Mouse (Mus musculus) lung, adult 2 months (tissue): ENCODE data around the gene Hmces.

Source experiments
- CTCF ChIP-seq: fragments of 200-500 bp; IDR thresholded peaks from 2 replicates; pipeline ENCODE4 v1.5.1; 2011; ENCODE audit warnings: mild to moderate bottlenecking, low read length, control low read depth; ENCODE audit not compliant: insufficient read depth
- POLR2A ChIP-seq: fragments of 200-500 bp; IDR thresholded peaks from 2 replicates; pipeline ENCODE4 v1.6.1; 2011; ENCODE audit warnings: low read depth, mild to moderate bottlenecking, control low read depth, low read length, borderline replicate concordance; ENCODE audit errors: extremely low read depth

DNA sequence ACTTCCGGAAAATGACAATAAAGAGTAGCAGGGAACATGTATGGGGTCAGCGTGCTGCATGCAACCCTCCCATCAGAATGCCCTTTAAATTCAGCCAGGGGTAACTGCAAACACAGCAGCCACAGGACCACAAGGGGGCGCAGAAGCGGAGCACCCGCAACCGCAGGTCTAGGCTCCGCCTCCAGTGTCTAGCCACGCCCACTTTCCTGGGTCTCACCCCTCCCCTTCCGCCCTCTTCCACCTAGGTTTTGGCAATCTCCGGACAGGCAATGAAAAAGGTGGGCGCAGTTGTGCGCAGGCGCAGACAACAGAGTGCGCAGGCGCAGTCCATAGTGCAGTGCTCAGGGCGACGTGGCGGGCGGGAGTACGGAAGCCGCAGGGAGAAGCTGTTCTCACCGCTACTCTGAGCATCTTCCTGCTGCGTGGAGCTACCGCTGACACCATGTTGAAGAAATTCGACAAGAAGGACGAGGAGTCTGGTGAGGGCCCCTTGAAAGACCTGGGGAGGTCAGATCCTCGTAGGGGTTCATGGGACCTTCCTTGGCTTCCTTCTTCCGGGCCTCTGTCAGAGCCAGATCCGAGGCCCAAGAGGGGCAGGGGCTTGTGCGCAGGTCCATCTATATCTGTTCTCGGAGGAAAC is 26.0 kb upstream of the Hmces start, which contains the start of gene Copg1:
- TF ChIP-seq POLR2A (peak; percentile 90), CTCF (peak; percentile 71)
